Mouse (Mus musculus) hindbrain, embryonic 11.5 days (tissue): ENCODE results near the gene Runx1. TPM values are rescaled to one million over a fixed set of nuclear protein-coding genes. Genes with fewer than 3 reads are reported as not detected.

Source experiments
- ATAC-seq: fragments of 200-750 bp; cut with Nextera tagmentation; 2 replicates; pipeline ENCODE4 v1.8.0; 2017; ENCODE audit warnings: mild to moderate bottlenecking, moderate TSS enrichment, moderate library complexity; ENCODE audit not compliant: low FRiP score
- DNase-seq: peaks from one replicate; pipeline ENCODE4 v3.0.0-alpha.2; 2015; ENCODE audit warnings: low spot score
- H3K27ac ChIP-seq: fragments of 300-500 bp; sonication (generic); 2 replicates; pipeline ENCODE4 v1.5.1; 2014; ENCODE audit warnings: mild to moderate bottlenecking, low read depth, low read length
- H3K27me3 ChIP-seq: fragments of 300-500 bp; sonication (generic); 2 replicates; pipeline ENCODE4 v1.6.1; 2014; ENCODE audit warnings: mild to moderate bottlenecking, low read length, moderate library complexity, mixed read lengths; ENCODE audit not compliant: control insufficient read depth, insufficient read depth
- H3K36me3 ChIP-seq: fragments of 300-500 bp; sonication (generic); 2 replicates; pipeline ENCODE4 v1.6.1; 2014; ENCODE audit warnings: mild to moderate bottlenecking, low read length, moderate library complexity, mixed read lengths; ENCODE audit not compliant: control insufficient read depth, insufficient read depth
- H3K4me1 ChIP-seq: fragments of 300-500 bp; sonication (generic); replicated peaks from 2 replicates; pipeline ENCODE4 v1.6.1; 2014; ENCODE audit warnings: low read length, mixed read lengths; ENCODE audit not compliant: control insufficient read depth, insufficient read depth
- H3K4me2 ChIP-seq: fragments of 300-500 bp; sonication (generic); replicated peaks from 2 replicates; pipeline ENCODE4 v1.6.1; 2014; ENCODE audit warnings: mild to moderate bottlenecking, low read depth, low read length
- H3K4me3 ChIP-seq: fragments of 300-500 bp; sonication (generic); 2 replicates; pipeline ENCODE4 v1.5.1; 2014; ENCODE audit warnings: low read depth, low read length
- H3K9ac ChIP-seq: fragments of 300-500 bp; sonication (generic); 2 replicates; pipeline ENCODE4 v1.6.1; 2014; ENCODE audit warnings: low read depth, low read length
- H3K9me3 ChIP-seq: fragments of 300-500 bp; sonication (generic); 2 replicates; pipeline ENCODE4 v1.6.1; 2016; ENCODE audit warnings: low read length; ENCODE audit not compliant: control insufficient read depth
- WGBS: fragments of 180-500 bp; shearing (Covaris S2); extraction: QIAGEN DNeasy Blood & Tissue Kit; methylation state at CpG from one replicate; pipeline ENCODE4 v1.1.7; 2014; 5-methylcytosine and 5-hydroxymethylcytosine counted together
- polyA plus RNA-seq: library from polyadenylated mRNA; unstranded; fragments of >200 nt; fragmentation: Nextera tagmentation; extraction: Ambion mirVana; gene quantifications from 2 replicates; pipeline ENCODE4 v1.2.1, GENCODE M21; 2014

Runx1 gene
- polyA plus RNA-seq, 1 experiment from 2014 or later, result 2.6 TPM

DNA sequence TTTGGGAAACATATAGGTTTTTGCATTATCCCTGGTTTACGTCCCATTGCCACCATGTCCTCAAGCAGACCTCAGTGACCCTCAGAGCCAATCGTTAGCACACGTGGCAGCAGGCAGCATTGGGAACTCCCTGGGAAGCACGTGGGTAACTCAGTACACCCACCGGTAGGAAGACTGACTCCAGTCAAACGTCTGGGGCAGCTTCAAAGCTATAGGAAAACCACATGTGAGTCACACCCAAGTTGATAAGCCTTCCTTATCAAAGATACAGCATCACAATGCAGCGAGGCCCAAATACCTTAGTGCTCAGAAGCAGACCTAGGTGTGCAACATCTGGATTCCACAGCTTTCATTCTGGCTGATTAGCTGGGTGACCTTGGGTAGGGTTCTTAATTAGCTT, 164.2 kb downstream of the Runx1 start:
- Histone ChIP-seq H3K4me3 (no peak overlapping the region), H3K27ac (no peak overlapping the region), H3K36me3 (no peaks in the 10 kb centered on the region), H3K9me3 (no peaks in the 10 kb centered on the region), H3K27me3 (no peaks in the 10 kb centered on the region), H3K4me1 (no peaks in the 10 kb centered on the region), H3K9ac (no peak overlapping the region), H3K4me2 (no peak overlapping the region)
- 83% methylated on average over 7 of the region's 7 CpGs for WGBS
- no peak for DNase-seq
- no peak for ATAC-seq

- ATAC-seq, result no peak
- WGBS, result 96% methylated on average over 5 of the region's 5 CpGs
Observed at GRCm38 (mm10) chr16:92656750-92657149, 169.2 kb downstream of the Runx1 start.

DNA sequence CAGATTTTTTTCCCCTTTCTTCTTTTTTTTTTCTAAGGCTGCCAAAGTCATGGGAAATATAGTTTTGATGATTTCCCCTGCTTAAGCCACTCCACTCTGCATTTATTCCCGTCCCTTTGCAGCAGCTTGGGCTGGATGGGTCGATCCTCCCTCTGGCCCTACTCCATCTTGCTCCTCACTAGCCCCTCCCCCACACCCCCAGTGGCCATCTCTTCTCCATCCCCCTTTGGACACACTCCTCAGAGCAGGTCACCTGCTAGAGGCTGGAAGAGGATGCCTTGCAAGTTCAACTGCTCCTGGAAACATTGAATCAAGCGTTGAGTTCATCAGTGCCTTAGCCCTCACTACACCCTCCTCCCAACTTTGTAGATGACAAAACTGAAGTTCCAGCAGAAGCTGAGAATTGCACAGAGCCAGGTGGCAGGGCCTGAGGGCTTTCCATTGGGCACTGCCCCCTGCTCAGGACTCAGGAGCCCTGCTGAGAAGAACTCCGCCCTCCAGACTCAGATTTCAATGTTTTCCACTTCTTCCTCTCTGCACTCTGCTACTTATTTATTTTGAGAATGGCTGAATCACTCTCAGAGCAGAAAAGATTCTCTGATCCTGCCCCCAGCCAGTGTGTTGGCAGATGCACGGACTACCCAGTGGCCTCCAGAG, 171.5 kb downstream of the Runx1 start:
- Histone ChIP-seq H3K4me3 (no peak overlapping the region), H3K27ac (no peak overlapping the region), H3K4me2 (no peak overlapping the region), H3K36me3 (no peaks in the 10 kb centered on the region), H3K27me3 (no peaks in the 10 kb centered on the region), H3K9me3 (no peaks in the 10 kb centered on the region), H3K9ac (no peak overlapping the region), H3K4me1 (0 out of 2 replicates have a peak, but pooled peaks cover 2% of the 10 kb centered on the region)
- ATAC-seq (no peak), DNase-seq (no peak)
- 49% methylated on average over 5 of the region's 5 CpGs for WGBS

More at GRCm38 (mm10) chr16:92656750-92657149, 169.2 kb downstream of the Runx1 start:
- no peak overlapping the region for H3K4me3 ChIP-seq
- DNase-seq, result no peak
- no peaks in the 10 kb centered on the region for H3K27me3 ChIP-seq
- H3K27ac ChIP-seq, result no peak overlapping the region
- no peak overlapping the region for H3K9ac ChIP-seq
- H3K4me2 ChIP-seq, result no peak overlapping the region
- no peaks in the 10 kb centered on the region for H3K36me3 ChIP-seq
- no peaks in the 10 kb centered on the region for H3K9me3 ChIP-seq
- 0 out of 2 replicates have a peak, but pooled peaks cover 2% of the 10 kb centered on the region for H3K4me1 ChIP-seq

GRCm38 (mm10) chr16:92653816-92654215, 172.1 kb downstream of the Runx1 start:
- no peak for DNase-seq
- 0 out of 2 replicates have a peak, but pooled peaks cover 2% of the 10 kb centered on the region for H3K4me1 ChIP-seq
- no peak overlapping the region for H3K27ac ChIP-seq
- 63% methylated on average over 5 of the region's 5 CpGs for WGBS
- no peak overlapping the region for H3K4me3 ChIP-seq
- no peaks in the 10 kb centered on the region for H3K36me3 ChIP-seq
- H3K27me3 ChIP-seq, result no peaks in the 10 kb centered on the region
- no peak overlapping the region for H3K9ac ChIP-seq
- ATAC-seq, result no peak
- no peaks in the 10 kb centered on the region for H3K9me3 ChIP-seq
- H3K4me2 ChIP-seq, result no peak overlapping the region

DNA sequence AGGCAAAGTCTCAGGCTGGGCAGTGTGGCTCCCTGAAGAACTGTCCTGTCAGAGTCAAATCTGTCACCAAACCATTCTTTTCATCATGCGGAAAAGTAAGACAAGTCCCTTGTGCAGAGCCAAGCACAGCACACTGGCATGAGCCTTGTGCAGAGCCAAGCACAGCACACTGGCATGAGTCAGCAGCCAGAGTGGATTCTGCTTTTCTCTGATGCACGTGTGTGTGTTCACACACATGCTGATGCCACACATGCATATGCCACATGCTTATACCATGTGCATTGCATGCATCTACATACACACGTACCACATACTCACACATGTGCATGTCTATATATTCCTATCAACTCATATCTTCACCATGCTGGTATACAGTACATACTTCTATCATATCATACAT, 174.7 kb downstream of the Runx1 start:
- Histone ChIP-seq H3K27ac (no peak overlapping the region), H3K9me3 (no peaks in the 10 kb centered on the region), H3K4me2 (no peak overlapping the region), H3K4me3 (no peak overlapping the region), H3K27me3 (no peaks in the 10 kb centered on the region), H3K9ac (no peak overlapping the region), H3K4me1 (0 out of 2 replicates have a peak, but pooled peaks cover 2% of the 10 kb centered on the region), H3K36me3 (no peaks in the 10 kb centered on the region)
- no peak for ATAC-seq
- DNase-seq, result no peak
- 93% methylated on average over 3 of the region's 3 CpGs for WGBS

DNA sequence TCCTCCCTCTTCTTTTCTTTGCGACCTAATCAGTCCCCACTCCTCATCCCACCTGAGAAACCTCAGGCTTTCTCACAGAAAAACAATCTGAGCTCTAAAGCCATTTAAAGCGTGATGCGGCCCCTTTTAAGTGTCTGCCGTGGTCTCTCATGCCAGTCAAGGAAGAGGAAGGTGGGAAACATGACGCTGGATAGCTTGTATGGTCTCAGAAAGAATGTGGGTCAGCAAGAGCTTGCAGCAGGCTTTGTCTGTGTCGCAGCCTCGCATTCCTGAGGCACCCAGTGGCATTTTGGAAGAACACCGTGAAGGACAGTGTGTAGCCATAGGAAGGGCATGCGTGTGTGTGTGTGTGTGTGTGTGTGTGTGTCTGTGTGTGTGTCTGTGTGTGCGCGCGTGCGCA, 179.8 kb downstream of the Runx1 start:
- WGBS, result 64% methylated on average over 13 of the region's 13 CpGs
- no peak for ATAC-seq
- no peak for DNase-seq
- Histone ChIP-seq H3K27me3 (no peaks in the 10 kb centered on the region), H3K9me3 (no peaks in the 10 kb centered on the region), H3K4me2 (no peak overlapping the region), H3K4me1 (no peaks in the 10 kb centered on the region), H3K27ac (no peak overlapping the region), H3K4me3 (no peak overlapping the region), H3K36me3 (no peaks in the 10 kb centered on the region), H3K9ac (no peak overlapping the region)

DNA sequence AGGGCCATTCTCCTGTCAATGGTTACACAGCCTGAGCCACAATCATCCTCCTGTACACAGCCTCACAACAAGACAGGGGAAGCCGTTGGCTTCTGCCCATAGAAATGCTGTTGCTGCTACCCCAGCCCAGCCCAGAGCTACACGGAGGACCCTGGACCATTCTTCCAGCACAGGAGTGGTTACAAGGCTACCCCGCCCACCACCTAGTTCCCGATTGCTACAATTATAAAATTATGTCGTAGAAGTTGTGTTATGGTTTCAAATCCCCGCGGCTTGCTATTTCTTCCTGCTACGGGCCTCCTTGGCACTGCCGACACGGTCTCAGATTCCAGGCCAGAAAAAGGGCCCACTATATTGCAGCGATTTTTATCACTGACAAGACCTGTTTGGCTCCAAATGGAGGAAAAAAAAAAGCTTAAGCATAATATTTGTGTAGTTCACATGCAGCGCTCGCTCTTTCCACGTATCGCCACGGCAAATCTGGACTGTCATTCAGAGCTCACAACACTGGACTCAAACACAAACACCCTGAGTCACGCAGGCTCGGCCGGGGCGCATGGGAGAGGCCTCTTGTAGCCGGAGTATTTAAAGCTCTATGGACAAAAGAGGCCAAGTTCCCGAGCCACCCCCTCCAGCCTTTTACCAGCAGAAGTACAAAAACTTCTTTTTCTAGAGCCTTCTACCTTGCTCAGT, 180.4 kb downstream of the Runx1 start:
- Histone ChIP-seq H3K4me2 (no peak overlapping the region), H3K4me1 (no peaks in the 10 kb centered on the region), H3K27ac (no peak overlapping the region), H3K36me3 (no peaks in the 10 kb centered on the region), H3K4me3 (no peak overlapping the region), H3K9me3 (no peaks in the 10 kb centered on the region), H3K9ac (no peak overlapping the region), H3K27me3 (no peaks in the 10 kb centered on the region)
- 76% methylated on average over 22 of the region's 22 CpGs for WGBS
- ATAC-seq (no peak), DNase-seq (no peak)

DNA sequence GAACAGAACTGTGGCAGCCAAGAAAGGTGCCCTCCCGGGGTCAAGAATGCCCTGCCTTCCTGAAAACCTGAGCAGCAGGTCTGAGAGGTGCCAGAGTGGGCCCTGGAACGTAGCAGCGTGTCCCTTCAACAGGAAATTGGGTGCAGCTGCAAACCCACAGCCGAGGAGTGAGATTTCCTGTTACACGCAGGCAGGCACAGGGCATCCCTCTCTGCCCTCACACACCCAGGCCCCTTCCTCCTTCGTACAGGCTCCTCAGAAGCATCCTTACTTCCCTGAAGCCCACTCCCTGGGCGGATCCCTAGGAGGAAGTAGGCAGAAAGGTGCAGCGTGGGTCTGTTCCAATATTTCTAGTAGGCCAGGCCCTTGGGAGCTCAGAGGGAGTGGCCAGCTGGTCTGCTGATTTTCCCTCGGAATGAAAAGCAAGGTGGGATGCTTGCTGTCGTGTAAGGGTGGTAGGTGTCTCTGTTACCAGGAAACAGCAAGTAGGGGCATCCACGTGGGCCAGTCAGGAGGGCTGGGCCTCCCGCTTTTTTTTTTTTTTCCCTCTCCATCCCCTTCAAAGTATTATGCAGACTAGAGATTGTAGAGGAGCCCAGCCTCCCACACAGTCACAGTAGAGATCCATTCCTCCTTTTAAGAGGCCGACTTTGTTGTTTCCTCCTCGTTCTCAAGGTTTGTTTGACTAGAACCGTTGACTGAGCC, 181.1 kb downstream of the Runx1 start:
- no peaks in the 10 kb centered on the region for H3K9me3 ChIP-seq
- no peaks in the 10 kb centered on the region for H3K27me3 ChIP-seq
- DNase-seq (no peak), ATAC-seq (no peak)
- no peak overlapping the region for H3K9ac ChIP-seq
- H3K36me3 ChIP-seq, result no peaks in the 10 kb centered on the region
- H3K4me3 ChIP-seq, result no peak overlapping the region
- WGBS, result 59% methylated on average over 15 of the region's 15 CpGs
- no peaks in the 10 kb centered on the region for H3K4me1 ChIP-seq
- no peak overlapping the region for H3K27ac ChIP-seq
- no peak overlapping the region for H3K4me2 ChIP-seq
